13 mouse cellular contexts compared by ENCODE assay signal in genomic region chr11:8916081-8916671, GRCm38 (mm10). TPM values are rescaled to one million over a fixed set of nuclear protein-coding genes. Genes with fewer than 3 reads are reported as not detected.
DNase-seq lines count a peak whose midpoint lies in the region; ATAC-seq lines count a peak whose summit lies in the region.
"Had no signal": no experiment of that assay in that cellular context is flagged by ENCODE, and none has a peak within 500 bp of the region (broad histone marks: within the 10 kb centered on the region; RNA-seq: fewer than 3 reads in every experiment).

No protein-coding gene starts in this region.

- H3K36me3 ChIP-seq in embryonic facial prominence, embryonic 14.5 days (ENCODE audit: control insufficient read depth, insufficient read depth, low read length), result no peaks in the 10 kb centered on the region
- H3K36me3 ChIP-seq: embryonic facial prominence, embryonic 12.5 days; limb, embryonic 12.5 days had no signal

- no peak overlapping the region for H3K4me3 ChIP-seq in embryonic facial prominence, embryonic 14.5 days (ENCODE audit: low read depth, low read length)
- H3K4me3 ChIP-seq: embryonic facial prominence, embryonic 12.5 days; limb, embryonic 12.5 days had no signal

- no peak overlapping the region for H3K4me2 ChIP-seq in embryonic facial prominence, embryonic 14.5 days (ENCODE audit: low read depth, low read length)
- H3K4me2 ChIP-seq: embryonic facial prominence, embryonic 12.5 days; limb, embryonic 12.5 days had no signal

- peak; percentile 3 for DNase-seq in Muller cell, postnatal 12 days (ENCODE audit: inconsistent ontology term)
- DNase-seq in brain, adult 2 months (ENCODE audit: low read depth, low spot score), result peak; percentile 66
- DNase-seq in embryonic facial prominence, embryonic 14.5 days (ENCODE audit: low spot score), result peak; percentile 10
- DNase-seq in mesoderm, embryonic 11.5 days (ENCODE audit: low read depth, low spot score), result peak; percentile 7
- no peak for DNase-seq in thymus, postnatal 14 days
- DNase-seq in thymus, postnatal 4 days, result no peak
- DNase-seq in thymus, postnatal 25 days, result no peak
- DNase-seq: heart, postnatal 10 days; kidney, postnatal 25 days; spleen, adult 18-20 months had no signal

- peak; percentile 70; the same call in 1 of the 2 replicates for ATAC-seq in embryonic facial prominence, embryonic 14.5 days (ENCODE audit: low read depth)
- ATAC-seq: lung, postnatal 0 days had no signal

- H3K27ac ChIP-seq in embryonic facial prominence, embryonic 14.5 days (replicated peaks; ENCODE audit: low read depth, low read length), result no peak overlapping the region
- H3K27ac ChIP-seq: embryonic facial prominence, embryonic 12.5 days; limb, embryonic 12.5 days had no signal

- 73% methylated on average over 8 of the region's 8 CpGs for WGBS in embryonic facial prominence, embryonic 14.5 days

- H3K27me3 ChIP-seq in embryonic facial prominence, embryonic 14.5 days (replicated peaks; ENCODE audit: control insufficient read depth, insufficient read depth, low read length), result no peaks in the 10 kb centered on the region
- H3K27me3 ChIP-seq: embryonic facial prominence, embryonic 12.5 days; limb, embryonic 12.5 days had no signal

- H3K9ac ChIP-seq in embryonic facial prominence, embryonic 14.5 days (ENCODE audit: low read depth, low read length), result no peak overlapping the region
- H3K9ac ChIP-seq: embryonic facial prominence, embryonic 12.5 days; limb, embryonic 12.5 days had no signal

- no peaks in the 10 kb centered on the region for H3K9me3 ChIP-seq in embryonic facial prominence, embryonic 14.5 days (ENCODE audit: control insufficient read depth, low read length)
- H3K9me3 ChIP-seq: embryonic facial prominence, embryonic 12.5 days; limb, embryonic 12.5 days had no signal

- no peaks in the 10 kb centered on the region for H3K4me1 ChIP-seq in embryonic facial prominence, embryonic 14.5 days (ENCODE audit: control insufficient read depth, insufficient read depth, low read length)
- H3K4me1 ChIP-seq: embryonic facial prominence, embryonic 12.5 days; limb, embryonic 12.5 days had no signal

RNA-seq across cellular contexts. Expression of gene Pkd1l1, which starts 56.9 kb away (rescaled TPM):
- polyA plus RNA-seq in embryonic facial prominence, embryonic 14.5 days (2014; fragmentation: Nextera tagmentation; extraction: Ambion mirVana), result 0.01 and 0.20 TPM in 2 replicates

Comparison
In these comparisons a context has a peak if more than half of its experiments do, and no peak if none do; other contexts are left out.
1. DNase-seq: peak in Muller cell, postnatal 12 days (single experiment), brain, adult 2 months (single experiment), embryonic facial prominence, embryonic 14.5 days (single experiment) and mesoderm, embryonic 11.5 days (single experiment); none in thymus, postnatal 14 days (single experiment), thymus, postnatal 4 days (single experiment) and thymus, postnatal 25 days (single experiment).